Comparison of ENCODE assay signal across 23 mouse cellular contexts in genomic region chr11:72996346-72996745, GRCm38 (mm10). TPM values are rescaled to one million over a fixed set of nuclear protein-coding genes. Genes with fewer than 3 reads are reported as not detected.
"Had no signal": no experiment of that assay in that cellular context is flagged by ENCODE, and none has a peak within 500 bp of the region (broad histone marks: within the 10 kb centered on the region; RNA-seq: fewer than 3 reads in every experiment).

No protein-coding gene starts in this region.

- H3K27me3 ChIP-seq: heart, embryonic 12.5 days; hindbrain, embryonic 12.5 days; kidney, embryonic 15.5 days had no signal

- H3K9me3 ChIP-seq: heart, embryonic 10.5 days; heart, embryonic 12.5 days; hindbrain, embryonic 10.5 days; hindbrain, embryonic 12.5 days; kidney, embryonic 15.5 days; limb, embryonic 10.5 days; limb, embryonic 12.5 days had no signal

- H3K36me3 ChIP-seq: heart, embryonic 10.5 days; heart, embryonic 12.5 days; hindbrain, embryonic 10.5 days; hindbrain, embryonic 12.5 days; kidney, embryonic 15.5 days; limb, embryonic 10.5 days; limb, embryonic 12.5 days had no signal

- H3K27ac ChIP-seq: gastrocnemius, adult 2 months; heart, embryonic 10.5 days; hindbrain, embryonic 10.5 days; hindbrain, embryonic 12.5 days; hindbrain, embryonic 14.5 days; kidney, embryonic 15.5 days; layer of hippocampus, adult 2 months; left cerebral cortex, adult 2 months; limb, embryonic 10.5 days; limb, embryonic 12.5 days had no signal

- ATAC-seq: forebrain, embryonic 16.5 days; hindbrain, embryonic 16.5 days; inflammation-experienced regulatory T-cells, adult 6 months; intestine, embryonic 16.5 days had no signal

- DNase-seq: gastrocnemius, adult 2 months; gastrocnemius, postnatal 10 days; gastrocnemius, postnatal 25 days; heart, postnatal 10 days; heart, postnatal 4 days; kidney, adult 18-20 months; kidney, postnatal 10 days; kidney, postnatal 4 days; liver had no signal

- H3K9ac ChIP-seq: heart, embryonic 12.5 days; hindbrain, embryonic 12.5 days; hindbrain, embryonic 14.5 days; kidney, embryonic 15.5 days; limb, embryonic 12.5 days had no signal

- H3K4me2 ChIP-seq: heart, embryonic 12.5 days; hindbrain, embryonic 12.5 days; hindbrain, embryonic 14.5 days; kidney, embryonic 15.5 days; limb, embryonic 12.5 days had no signal

- H3K4me3 ChIP-seq: gastrocnemius, adult 2 months; heart, embryonic 10.5 days; heart, embryonic 12.5 days; hindbrain, embryonic 10.5 days; hindbrain, embryonic 12.5 days; kidney, embryonic 15.5 days; layer of hippocampus, adult 2 months; left cerebral cortex, adult 2 months; limb, embryonic 10.5 days; limb, embryonic 12.5 days had no signal

RNA-seq across cellular contexts. Expression of gene P2rx1, which starts 2.6 kb away (rescaled TPM):
- polyA plus RNA-seq: inflammation-experienced regulatory T-cells, adult 6 months had no signal
